Mouse (Mus musculus) stomach, embryonic 14.5 days (tissue): ENCODE data around the gene G430095P16Rik. TPM values are rescaled to one million over a fixed set of nuclear protein-coding genes. Genes with fewer than 3 reads are reported as not detected.

ENCODE experiments used
- ATAC-seq: fragments of 200-750 bp; cut with Nextera tagmentation; 2 replicates; pipeline ENCODE4 v1.8.0; 2017; ENCODE audit warnings: low read depth, moderate TSS enrichment; ENCODE audit not compliant: insufficient number of reproducible peaks, insufficient read depth, low FRiP score
- H3K27ac ChIP-seq: fragments of 300-500 bp; sonication (generic); 2 replicates; pipeline ENCODE4 v1.5.1; 2014; ENCODE audit warnings: mild to moderate bottlenecking, low read length, moderate library complexity, mixed read lengths
- H3K27me3 ChIP-seq: fragments of 300-500 bp; sonication (generic); 2 replicates; pipeline ENCODE4 v1.6.1; 2014; ENCODE audit warnings: low read length, control low read depth, mixed read lengths; ENCODE audit not compliant: control insufficient read depth, insufficient read depth
- H3K36me3 ChIP-seq: fragments of 300-500 bp; sonication (generic); 2 replicates; pipeline ENCODE4 v1.6.1; 2014; ENCODE audit warnings: mild to moderate bottlenecking, control low read depth, low read length, moderate library complexity, mixed read lengths; ENCODE audit not compliant: control insufficient read depth, insufficient read depth
- H3K4me1 ChIP-seq: fragments of 300-500 bp; sonication (generic); 2 replicates; pipeline ENCODE4 v1.6.1; 2014; ENCODE audit warnings: low read length, control low read depth, mixed read lengths; ENCODE audit not compliant: control insufficient read depth, insufficient read depth
- H3K4me2 ChIP-seq: fragments of 300-500 bp; sonication (generic); replicated peaks from 2 replicates; pipeline ENCODE4 v1.6.1; 2014; ENCODE audit warnings: low read depth, low read length, control low read depth
- H3K4me3 ChIP-seq: fragments of 300-500 bp; sonication (generic); 2 replicates; pipeline ENCODE4 v1.5.1; 2014; ENCODE audit warnings: low read depth, low read length, control low read depth
- H3K9ac ChIP-seq: fragments of 300-500 bp; sonication (generic); replicated peaks from 2 replicates; pipeline ENCODE4 v1.6.1; 2014; ENCODE audit warnings: low read depth, mild to moderate bottlenecking, control low read depth, low read length, moderate library complexity, mixed read lengths
- H3K9me3 ChIP-seq: fragments of 300-500 bp; sonication (generic); 2 replicates; pipeline ENCODE4 v1.6.1; 2016; ENCODE audit warnings: low read depth, low read length, control low read depth; ENCODE audit not compliant: control insufficient read depth
- whole genome bisulfite sequencing: fragments of 180-500 bp; shearing (Covaris S2); extraction: QIAGEN DNeasy Blood & Tissue Kit; methylation state at CpG from one replicate; pipeline ENCODE4 v1.1.7; 2014; 5-methylcytosine and 5-hydroxymethylcytosine counted together
- polyA plus RNA-seq: library from polyadenylated mRNA; unstranded; fragments of >200 nt; fragmentation: Nextera tagmentation; extraction: Ambion mirVana; gene quantifications from 2 replicates; pipeline ENCODE4 v1.2.1, GENCODE M21; 2014

Gene G430095P16Rik
- polyA plus RNA-seq, 1 experiment from 2014 or later, result 5.0 TPM

DNA sequence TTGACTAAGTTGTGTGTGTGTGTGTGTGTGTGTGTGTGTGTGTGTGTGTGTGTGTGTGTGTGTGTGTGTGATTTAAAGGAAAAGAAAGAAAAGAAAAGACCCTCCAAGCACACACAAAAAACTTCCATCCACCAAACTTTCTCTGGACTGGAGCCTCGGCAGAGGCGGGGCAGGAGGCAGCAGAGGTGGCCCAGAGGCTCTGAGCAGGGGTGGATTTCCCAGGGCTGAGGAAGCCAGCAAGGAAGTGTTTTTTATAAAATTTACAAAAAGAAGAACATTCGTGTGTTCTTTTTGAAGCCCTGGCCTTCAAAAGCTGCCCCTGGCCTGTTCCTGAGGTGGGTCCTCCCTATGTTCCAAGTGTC lies 10.1 kb upstream of the G430095P16Rik start:
- Histone ChIP-seq H3K27me3 (peaks cover 8% of the 10 kb centered on the region), H3K9ac (no peak overlapping the region), H3K9me3 (no peaks in the 10 kb centered on the region), H3K36me3 (peaks cover 19% of the 10 kb centered on the region), H3K4me3 (no peak overlapping the region), H3K4me2 (peak overlapping the region; percentile 33; the same call in 1 of the 2 replicates), H3K4me1 (peaks cover 42% of the 10 kb centered on the region), H3K27ac (peak overlapping the region; percentile 83)
- ATAC-seq, result 0 out of 2 replicates have a peak, but pooled peaks have one; percentile 4
- 20% methylated on average over 3 of the region's 3 CpGs for WGBS

DNA sequence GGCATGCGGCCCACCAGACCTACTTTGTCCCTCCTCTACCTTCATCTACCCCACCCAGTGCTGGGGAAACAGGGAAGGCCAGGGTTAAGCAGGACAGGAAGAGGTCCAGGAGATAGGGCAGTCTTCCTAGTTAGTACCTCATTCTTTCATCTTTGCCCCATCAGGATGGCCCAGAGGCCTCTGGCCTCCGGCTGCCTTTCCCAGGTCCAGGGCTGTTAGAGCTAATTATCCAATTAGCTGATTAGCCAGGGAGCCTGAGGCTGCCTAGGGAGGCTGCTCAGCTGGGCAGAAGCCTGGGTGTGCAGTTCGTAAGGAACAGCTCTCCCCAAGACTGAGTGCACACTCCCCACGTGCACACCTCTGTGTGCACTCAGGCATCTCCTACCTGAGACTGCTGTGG lies 9.4 kb upstream of the G430095P16Rik start:
- Histone ChIP-seq H3K4me3 (no peak overlapping the region), H3K36me3 (peaks cover 19% of the 10 kb centered on the region), H3K9ac (peak overlapping the region; percentile 18; the same call in 1 of the 2 replicates), H3K27me3 (peaks cover 2% of the 10 kb centered on the region; the same call in 1 of the 2 replicates), H3K4me2 (0 out of 2 replicates have a peak overlapping the region, but pooled peaks have one; percentile 4), H3K9me3 (no peaks in the 10 kb centered on the region), H3K4me1 (peaks cover 42% of the 10 kb centered on the region), H3K27ac (peak overlapping the region; percentile 83)
- whole genome bisulfite sequencing, result 67% methylated on average over 4 of the region's 4 CpGs
- ATAC-seq, result no peak

DNA sequence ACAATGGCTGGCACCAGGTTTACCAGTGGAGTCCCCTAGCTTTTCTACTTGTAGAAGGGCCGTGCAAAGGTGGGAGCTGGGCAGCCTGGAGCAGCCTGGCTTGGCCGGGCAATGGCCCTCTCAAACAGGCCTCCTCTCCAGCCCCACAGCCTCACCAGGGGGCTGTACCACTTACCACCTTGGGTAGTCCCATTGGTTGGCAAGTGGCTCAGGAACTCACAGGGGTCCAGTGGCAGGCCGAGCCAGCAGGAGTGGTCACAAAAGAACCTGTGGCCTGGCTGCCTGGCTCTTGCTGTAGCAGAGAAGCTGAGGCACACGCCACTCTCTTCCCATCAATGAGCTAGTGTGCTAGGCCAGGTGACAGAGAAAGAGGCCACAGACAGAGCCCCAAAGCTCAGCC lies 8.6 kb upstream of the G430095P16Rik start:
- H3K9me3 ChIP-seq, result no peaks in the 10 kb centered on the region
- no peak overlapping the region for H3K4me2 ChIP-seq
- peak overlapping the region; percentile 18; the same call in 1 of the 2 replicates for H3K9ac ChIP-seq
- H3K4me3 ChIP-seq, result no peak overlapping the region
- no peak for ATAC-seq
- H3K4me1 ChIP-seq, result peaks cover 37% of the 10 kb centered on the region
- peaks cover 2% of the 10 kb centered on the region; the same call in 1 of the 2 replicates for H3K27me3 ChIP-seq
- H3K36me3 ChIP-seq, result peaks cover 26% of the 10 kb centered on the region
- H3K27ac ChIP-seq, result peak overlapping the region; percentile 83
- WGBS, result 77% methylated on average over 4 of the region's 4 CpGs

DNA sequence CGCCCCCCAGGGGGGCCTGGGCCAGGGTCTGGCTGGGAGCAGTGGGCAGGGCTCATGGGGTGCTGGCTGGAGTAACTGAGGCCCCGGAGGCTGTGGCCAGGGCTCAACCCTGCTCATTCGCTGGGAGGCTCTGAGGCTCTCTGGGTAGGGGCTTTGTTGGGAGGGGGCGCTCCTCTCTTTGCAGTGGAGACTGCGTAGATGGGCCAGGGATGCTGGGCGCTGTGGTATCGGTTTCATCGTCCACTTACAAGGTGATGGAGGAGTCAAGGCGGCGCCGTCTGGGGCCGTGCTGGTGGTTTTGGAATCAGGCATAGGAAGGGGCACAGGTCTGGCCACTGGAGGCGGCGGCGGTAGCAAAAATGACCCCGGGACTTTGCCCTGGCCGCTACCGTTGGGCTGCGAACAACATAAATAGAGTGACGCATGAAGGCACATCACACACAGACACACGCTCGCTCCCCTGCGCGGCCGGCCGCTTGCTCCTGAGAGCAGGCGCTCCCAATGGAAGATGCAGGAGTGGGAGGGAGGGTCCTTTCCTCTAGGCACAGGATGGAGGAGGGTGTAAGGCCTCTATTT lies 6.8 kb upstream of the G430095P16Rik start:
- Histone ChIP-seq H3K9ac (no peak overlapping the region), H3K27me3 (peaks cover 2% of the 10 kb centered on the region; the same call in 1 of the 2 replicates), H3K36me3 (peaks cover 43% of the 10 kb centered on the region), H3K27ac (no peak overlapping the region), H3K4me1 (peaks cover 31% of the 10 kb centered on the region), H3K4me2 (no peak overlapping the region), H3K9me3 (no peaks in the 10 kb centered on the region), H3K4me3 (no peak overlapping the region)
- no peak for ATAC-seq
- WGBS, result 23% methylated on average over 27 of the region's 27 CpGs

DNA sequence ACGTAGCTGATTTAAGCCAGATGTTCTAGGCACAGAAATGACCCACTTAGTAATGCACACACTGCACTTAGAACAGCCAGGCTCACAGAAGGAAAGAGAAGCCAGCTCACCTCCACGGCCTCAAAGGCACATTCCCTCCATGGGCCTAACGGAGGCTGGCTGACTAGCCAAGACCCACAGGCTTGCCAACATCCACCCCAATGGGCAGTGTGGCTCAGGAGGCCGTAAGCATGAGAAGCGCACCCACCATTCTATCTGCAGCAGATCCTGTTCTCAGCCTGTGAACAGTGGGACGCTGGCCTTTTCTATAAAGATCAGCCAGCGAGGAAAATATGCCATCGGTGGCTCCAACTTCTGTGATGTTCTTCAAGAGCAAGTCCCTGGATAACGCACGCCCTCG lies 6.0 kb upstream of the G430095P16Rik start:
- Histone ChIP-seq H3K27me3 (peaks cover 2% of the 10 kb centered on the region; the same call in 1 of the 2 replicates), H3K36me3 (peaks cover 51% of the 10 kb centered on the region), H3K4me2 (no peak overlapping the region), H3K27ac (no peak overlapping the region), H3K4me1 (peaks cover 24% of the 10 kb centered on the region), H3K9ac (no peak overlapping the region), H3K9me3 (no peaks in the 10 kb centered on the region), H3K4me3 (no peak overlapping the region)
- ATAC-seq, result no peak
- WGBS, result 90% methylated on average over 11 of the region's 11 CpGs

DNA sequence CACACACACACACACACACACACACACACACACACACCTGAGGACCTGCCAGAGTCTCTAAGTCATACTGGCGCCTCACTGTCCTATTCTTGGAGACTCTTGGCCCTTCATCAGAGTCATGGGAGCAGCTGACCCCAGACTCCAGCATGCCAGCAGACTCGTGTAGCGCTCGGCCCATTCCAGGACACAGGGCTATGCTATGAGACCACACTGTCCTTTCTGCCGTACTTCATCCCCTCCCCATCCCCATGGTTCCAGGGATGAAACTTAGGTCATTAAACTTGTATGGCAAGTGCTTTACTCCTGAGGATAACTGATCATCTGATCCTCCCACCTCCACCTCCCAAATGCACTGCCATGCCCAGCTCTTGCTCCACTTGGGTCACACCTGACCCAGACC lies 4.3 kb upstream of the G430095P16Rik start:
- Histone ChIP-seq H3K4me2 (no peak overlapping the region), H3K9ac (no peak overlapping the region), H3K4me1 (peaks cover 23% of the 10 kb centered on the region), H3K27ac (no peak overlapping the region), H3K36me3 (peaks cover 51% of the 10 kb centered on the region), H3K27me3 (peaks cover 2% of the 10 kb centered on the region; the same call in 1 of the 2 replicates), H3K4me3 (no peak overlapping the region), H3K9me3 (no peaks in the 10 kb centered on the region)
- 82% methylated on average over 5 of the region's 5 CpGs for WGBS
- no peak for ATAC-seq

DNA sequence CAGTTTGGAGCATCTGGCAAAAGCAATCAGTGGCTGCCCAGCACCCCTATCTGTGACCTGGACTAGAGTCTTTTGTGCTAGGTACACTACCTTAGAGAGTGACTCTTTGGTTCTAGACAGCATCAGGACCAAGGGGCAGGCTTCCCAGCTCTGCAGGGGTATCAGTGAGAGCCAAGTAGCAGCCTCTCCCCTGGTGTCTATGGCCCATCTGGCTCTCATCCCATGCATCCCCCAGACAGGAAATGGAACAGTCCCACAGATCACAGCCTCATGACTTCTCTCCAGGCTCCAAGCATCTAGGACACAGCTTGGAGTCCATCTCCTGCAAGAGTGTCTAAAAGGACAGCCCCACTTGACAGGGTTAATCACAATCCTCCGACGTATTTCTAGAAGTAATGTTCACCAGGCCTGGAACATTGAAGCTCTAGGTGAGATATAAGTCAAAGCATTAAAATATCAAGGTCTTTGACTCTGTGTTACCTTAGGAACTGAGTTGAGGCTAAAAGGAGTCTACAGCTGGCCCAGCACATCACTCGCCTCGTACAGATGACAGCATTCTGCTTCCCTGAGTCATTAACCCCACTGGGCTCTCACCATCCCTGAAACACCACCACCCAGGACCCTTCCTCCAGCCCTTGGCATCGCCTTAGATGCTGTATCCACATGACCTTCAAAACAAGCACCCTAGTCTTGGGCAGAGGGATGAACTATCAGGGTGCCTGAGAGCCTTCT lies 3.7 kb upstream of the G430095P16Rik start:
- Histone ChIP-seq H3K27me3 (peaks cover 2% of the 10 kb centered on the region; the same call in 1 of the 2 replicates), H3K4me1 (peaks cover 23% of the 10 kb centered on the region), H3K4me2 (no peak overlapping the region), H3K27ac (no peak overlapping the region), H3K36me3 (peaks cover 49% of the 10 kb centered on the region), H3K9ac (no peak overlapping the region), H3K9me3 (no peaks in the 10 kb centered on the region), H3K4me3 (no peak overlapping the region)
- 68% methylated on average over 5 of the region's 5 CpGs for WGBS
- ATAC-seq, result no peak

DNA sequence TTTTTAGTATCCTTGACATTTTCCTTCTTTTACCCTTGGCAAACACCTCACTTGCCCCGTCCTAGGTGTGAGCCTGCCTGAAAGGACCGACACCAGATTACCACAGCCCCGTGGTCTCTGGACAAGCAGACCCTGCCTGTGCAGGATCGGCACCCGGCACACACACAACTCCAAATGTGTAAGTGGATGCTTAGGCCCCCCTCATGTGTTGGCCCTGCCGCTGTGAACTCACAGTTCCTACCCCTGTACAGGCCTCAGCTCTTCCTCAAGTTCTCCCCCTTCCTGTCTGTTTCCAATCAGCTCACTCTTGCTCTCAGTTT lies 317 bp upstream of the G430095P16Rik start:
- no peak for ATAC-seq
- H3K4me2 ChIP-seq, result no peak overlapping the region
- H3K4me3 ChIP-seq, result no peak overlapping the region

More for the DNA sequence above, 317 bp upstream of the G430095P16Rik start:
- Histone ChIP-seq H3K9me3 (no peaks in the 10 kb centered on the region), H3K27ac (peak overlapping the region; percentile 97), H3K9ac (peak overlapping the region; percentile 7; the same call in 1 of the 2 replicates), H3K4me1 (peaks cover 37% of the 10 kb centered on the region), H3K36me3 (peaks cover 60% of the 10 kb centered on the region), H3K27me3 (no peaks in the 10 kb centered on the region)
- 51% methylated on average over 6 of the region's 6 CpGs for WGBS
